Mouse (Mus musculus) 3T3-L1 (cell line): ENCODE data around the gene Olfr633.
"Not testable (repeated sequence)": the region's sequence is repeated elsewhere in the genome, so short reads cannot be mapped to it uniquely, and the experiment has no call there.

Experiments used
- DNase-seq: peaks from one replicate; pipeline ENCODE4 v3.0.0-alpha.2; 2015; ENCODE audit warnings: low read depth, low spot score

Olfr633 gene

GRCm38 (mm10) chr7:103944137-103944536 lies at the start of gene Olfr633:
Gene Olfr633 (plus strand): TSS chr7:103944437.
- no peak for DNase-seq

DNA sequence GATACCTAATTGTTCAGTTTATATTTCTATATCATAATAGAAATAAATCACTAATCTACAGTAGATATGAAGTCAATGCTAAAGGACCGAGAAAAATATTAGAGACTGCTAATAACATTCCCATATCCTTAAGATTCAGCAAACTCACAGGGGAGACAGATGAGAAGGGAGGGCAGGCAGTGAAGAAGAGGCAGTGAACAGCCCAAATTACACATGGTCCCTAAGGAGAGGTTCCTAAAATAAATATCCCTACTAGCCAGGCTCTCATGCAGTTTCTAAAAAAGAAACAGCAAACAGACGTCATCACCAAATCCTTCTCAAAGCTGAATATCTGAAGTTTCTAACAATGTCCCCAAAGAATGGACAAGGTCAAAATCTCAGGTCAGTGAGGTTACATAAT lies 41.0 kb upstream of the Olfr633 start, which contains the start of gene Olfr65:
Gene Olfr65, plus strand, starts transcription at position 301 of the 400 bp plus-strand sequence.
- no peak for DNase-seq

GRCm38 (mm10) chr7:103910047-103910446 lies 34.2 kb upstream of the Olfr633 start:
- no peak for DNase-seq

DNA sequence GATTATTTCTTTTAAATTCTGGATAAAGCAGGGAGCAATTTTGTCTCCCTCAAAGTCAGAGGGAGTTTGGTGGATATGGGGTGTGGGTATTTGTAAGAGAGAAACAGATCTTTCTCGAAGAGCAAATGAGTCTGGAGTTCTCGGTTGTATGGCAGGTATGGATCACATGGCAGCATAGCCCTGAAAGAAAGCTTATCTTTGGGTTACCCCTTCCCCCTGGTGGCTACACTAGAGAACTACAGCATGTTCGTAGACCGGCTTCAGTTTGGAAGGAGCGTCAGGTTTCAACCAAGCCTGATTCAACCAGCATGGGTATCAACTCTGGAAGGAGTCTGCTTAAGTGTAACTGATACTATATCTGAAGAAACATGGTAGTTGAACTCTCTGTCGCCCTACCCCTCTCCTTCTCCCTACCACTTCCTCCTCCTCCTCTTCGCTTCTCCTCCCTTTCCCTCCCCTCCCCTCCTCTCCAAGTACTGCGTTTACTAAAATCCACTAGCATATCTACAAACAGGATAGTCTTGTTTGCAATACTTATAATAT lies 31.2 kb upstream of the Olfr633 start:
- DNase-seq: peak; percentile 3

DNA sequence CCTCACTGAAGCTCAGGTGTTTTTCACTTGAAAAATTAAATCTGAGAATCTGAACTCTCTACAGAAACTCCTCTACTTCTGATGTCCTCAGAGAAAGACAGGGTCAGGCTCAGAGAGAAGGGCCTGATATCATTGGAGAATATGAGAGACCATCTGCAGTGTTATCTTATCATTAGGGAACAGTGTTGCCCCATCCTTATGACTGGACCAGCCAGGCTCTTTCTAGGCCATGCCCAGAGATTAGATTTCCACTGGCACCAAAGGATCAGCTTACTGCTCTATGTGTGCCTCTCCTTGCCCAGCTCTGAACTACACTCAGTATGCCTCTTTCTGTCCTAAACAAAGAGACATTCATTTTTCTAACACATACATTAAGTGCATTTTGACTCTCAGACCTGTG lies 28.9 kb upstream of the Olfr633 start:
- no peak for DNase-seq

- DNase-seq: no peak
These were observed 15.7 kb upstream of the Olfr633 start, which contains the start of gene Olfr631 for GRCm38 (mm10) chr7:103928525-103928924. Gene Olfr631 (plus strand): TSS chr7:103928825.

- no peak for DNase-seq
These were observed 10.0 kb upstream of the Olfr633 start, which contains the start of gene Olfr632 for GRCm38 (mm10) chr7:103934264-103934663. Gene Olfr632 (plus strand): TSS chr7:103934347.

GRCm38 (mm10) chr7:103942730-103943129 lies 1.5 kb upstream of the Olfr633 start:
- peak; percentile 77 for DNase-seq

DNA sequence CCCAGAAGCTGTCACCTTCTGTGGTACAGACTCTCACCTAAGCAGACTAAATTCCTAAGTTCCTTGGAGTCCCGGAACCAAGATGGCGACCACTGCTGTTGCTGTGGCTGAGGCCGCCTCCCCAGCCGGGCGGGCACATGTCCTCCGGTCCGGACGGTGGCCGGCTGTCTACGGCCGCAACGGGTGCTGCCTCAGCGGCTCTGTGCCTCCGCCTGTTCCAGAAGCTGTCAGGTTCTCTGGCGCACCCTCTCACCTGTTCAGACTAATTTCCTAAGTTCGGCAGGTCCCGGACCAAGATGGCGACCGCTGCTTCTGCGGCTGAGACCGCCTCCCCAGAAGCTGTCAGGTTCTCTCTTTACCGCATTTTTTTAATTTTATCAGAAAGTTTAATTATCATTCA lies 22.6 kb downstream of the Olfr633 start:
- DNase-seq: not testable (repeated sequence)

DNA sequence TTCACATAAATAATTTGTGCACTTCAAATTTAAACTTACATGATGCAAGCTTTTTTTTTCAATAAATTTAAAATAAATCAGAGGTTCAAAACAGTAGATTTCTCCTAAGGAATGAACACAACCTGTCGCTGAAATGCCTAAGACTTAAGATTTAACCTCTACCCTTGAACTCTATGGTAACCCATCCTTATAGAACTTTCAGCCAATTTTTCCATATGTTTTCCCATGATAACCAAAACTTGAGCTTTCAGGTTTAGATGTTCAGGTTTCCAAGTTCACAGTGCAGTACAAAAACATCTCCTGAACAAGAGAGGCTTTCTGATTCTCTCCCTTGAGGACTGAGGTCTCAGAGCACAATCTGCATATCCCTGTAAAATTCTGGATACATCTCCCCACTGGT lies 26.6 kb downstream of the Olfr633 start, which contains the start of gene Olfr635:
Gene Olfr635, plus strand, starts transcription at position 301 of the 400 bp plus-strand sequence.
- no peak for DNase-seq

DNA sequence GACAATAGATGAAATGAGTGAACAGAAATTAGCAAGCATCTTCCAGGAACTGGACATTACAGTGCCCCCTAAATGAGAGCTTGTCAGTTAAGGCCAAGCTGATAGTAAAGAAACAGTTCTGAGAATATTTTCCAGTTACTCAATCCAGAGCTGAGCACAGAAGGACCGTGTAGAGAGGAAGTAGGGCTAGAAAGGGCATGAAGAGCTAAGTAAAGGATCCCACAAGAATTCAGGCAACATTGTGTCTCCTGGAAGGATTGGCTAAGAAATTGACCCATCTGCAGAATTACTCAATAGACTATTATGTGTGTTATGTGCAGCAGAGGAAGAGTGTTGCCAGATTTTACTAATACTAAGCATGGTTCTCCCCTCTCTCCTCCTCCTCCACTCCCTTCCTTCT lies 27.5 kb downstream of the Olfr633 start:
- no peak for DNase-seq

DNA sequence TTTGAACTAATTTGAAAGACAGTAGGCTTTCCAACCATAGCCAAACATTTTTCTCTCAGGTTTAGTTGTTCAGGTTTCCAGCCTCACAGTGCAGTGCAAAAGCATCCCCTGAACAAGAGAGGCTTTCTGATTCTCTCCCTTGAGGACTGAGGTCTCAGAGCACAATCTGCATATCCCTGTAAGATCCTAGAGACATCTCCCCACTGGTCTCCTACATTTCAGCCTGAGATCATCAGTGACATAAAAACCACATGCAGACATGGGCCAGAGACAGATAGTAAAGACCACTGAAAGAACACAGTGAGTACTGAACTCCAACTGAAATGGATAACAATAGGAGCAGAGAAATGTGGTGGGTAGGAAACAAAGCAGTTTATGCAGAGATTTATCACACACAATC lies 54.2 kb downstream of the Olfr633 start, which contains the start of gene Olfr638:
Gene Olfr638, plus strand, starts transcription at position 301 of the 400 bp plus-strand sequence.
- DNase-seq: no peak
